Mouse (Mus musculus) E14TG2a.4 (cell line): ENCODE data around the gene Sema5a.

Experiments
- H3K27me3 ChIP-seq: 2 replicates; pipeline ENCODE4 v1.6.1; 2014; ENCODE audit warnings: low read length, control low read depth; ENCODE audit not compliant: insufficient read depth
- H3K36me3 ChIP-seq: 2 replicates; pipeline ENCODE4 v1.6.1; 2014; ENCODE audit warnings: low read length, control low read depth; ENCODE audit not compliant: insufficient read depth
- H3K4me1 ChIP-seq: replicated peaks from 2 replicates; pipeline ENCODE4 v1.6.1; 2014; ENCODE audit warnings: low read depth, low read length, control low read depth
- H3K4me3 ChIP-seq: replicated peaks from 2 replicates; pipeline ENCODE4 v1.5.1; 2014; ENCODE audit warnings: mild to moderate bottlenecking, low read length
- H3K9me3 ChIP-seq: 2 replicates; pipeline ENCODE4 v1.6.1; 2014; ENCODE audit warnings: low read length, control low read depth
- CTCF ChIP-seq: conservative IDR thresholded peaks from 2 replicates; pipeline ENCODE4 v1.5.1; 2014; ENCODE audit warnings: low read length
- NANOG ChIP-seq: IDR thresholded peaks from 2 replicates; pipeline ENCODE4 v1.6.1; 2014; ENCODE audit warnings: borderline replicate concordance, low read length, mixed read lengths
- POU5F1 ChIP-seq: IDR thresholded peaks from 2 replicates; pipeline ENCODE4 v1.6.1; 2014; ENCODE audit warnings: low read length, borderline replicate concordance

Gene Sema5a

DNA sequence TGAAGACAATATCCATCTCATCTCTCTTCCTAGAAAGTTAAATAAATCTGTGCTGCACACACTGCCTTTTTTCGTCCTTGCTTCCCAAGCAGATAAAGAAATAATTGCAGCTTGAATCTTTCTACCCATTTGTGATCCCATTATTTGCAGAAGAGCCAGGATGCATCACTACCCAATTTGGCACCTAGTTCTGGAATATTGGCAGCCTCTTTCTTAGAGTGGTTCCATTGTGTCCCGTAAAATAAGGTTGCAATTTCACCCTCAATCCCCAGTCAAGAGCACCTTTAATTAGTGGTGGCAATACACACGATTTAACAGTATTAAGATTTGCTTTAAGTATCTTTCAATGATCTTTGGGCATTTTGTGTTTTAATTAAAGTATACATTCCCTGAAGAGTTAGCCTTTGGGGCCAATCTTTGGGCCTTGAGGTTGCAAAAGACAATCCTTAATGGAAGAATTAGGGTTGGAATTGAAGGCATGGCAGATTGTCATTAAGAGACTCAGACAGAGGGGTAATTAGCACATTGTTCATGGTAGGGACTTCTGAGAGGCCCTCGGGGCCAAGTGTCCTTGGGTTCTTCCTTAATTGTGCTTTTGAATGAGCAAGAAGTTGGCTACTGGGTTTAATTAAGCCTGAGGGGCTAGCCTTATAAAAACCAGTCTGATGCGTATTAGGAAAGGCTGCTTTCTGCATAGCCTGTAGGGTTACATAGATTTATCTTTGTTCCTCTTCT lies 14.9 kb downstream of the Sema5a start:
- Histone ChIP-seq H3K4me1 (no peaks in the 10 kb centered on the region), H3K36me3 (no peaks in the 10 kb centered on the region), H3K9me3 (no peaks in the 10 kb centered on the region), H3K27me3 (no peaks in the 10 kb centered on the region), H3K4me3 (no peak overlapping the region)
- TF ChIP-seq NANOG (no peak), CTCF (no peak), POU5F1 (no peak)

DNA sequence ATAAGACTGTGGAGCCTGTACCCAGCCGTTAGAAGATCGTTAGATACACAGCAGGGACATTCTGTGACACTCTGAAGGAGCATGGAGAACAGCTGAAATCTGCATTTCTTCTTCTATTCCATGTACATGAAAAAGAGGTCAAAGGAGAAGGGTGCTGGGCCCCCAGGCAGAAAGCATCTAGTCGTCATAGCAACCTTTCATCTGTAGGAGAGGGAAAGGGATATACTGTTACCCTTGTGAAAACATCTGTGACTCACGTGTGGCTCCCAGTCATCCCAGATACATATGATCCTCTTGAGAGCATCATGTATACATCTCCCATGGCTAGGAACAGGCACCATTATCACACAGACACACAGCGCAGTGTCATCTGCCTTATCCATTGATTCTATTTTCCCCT lies 16.3 kb downstream of the Sema5a start:
- Histone ChIP-seq H3K36me3 (no peaks in the 10 kb centered on the region), H3K27me3 (no peaks in the 10 kb centered on the region), H3K9me3 (no peaks in the 10 kb centered on the region), H3K4me3 (no peak overlapping the region), H3K4me1 (peaks cover 4% of the 10 kb centered on the region; the same call in 1 of the 2 replicates)
- no peak for TF ChIP-seq NANOG
- no peak for TF ChIP-seq CTCF
- no peak for TF ChIP-seq POU5F1

DNA sequence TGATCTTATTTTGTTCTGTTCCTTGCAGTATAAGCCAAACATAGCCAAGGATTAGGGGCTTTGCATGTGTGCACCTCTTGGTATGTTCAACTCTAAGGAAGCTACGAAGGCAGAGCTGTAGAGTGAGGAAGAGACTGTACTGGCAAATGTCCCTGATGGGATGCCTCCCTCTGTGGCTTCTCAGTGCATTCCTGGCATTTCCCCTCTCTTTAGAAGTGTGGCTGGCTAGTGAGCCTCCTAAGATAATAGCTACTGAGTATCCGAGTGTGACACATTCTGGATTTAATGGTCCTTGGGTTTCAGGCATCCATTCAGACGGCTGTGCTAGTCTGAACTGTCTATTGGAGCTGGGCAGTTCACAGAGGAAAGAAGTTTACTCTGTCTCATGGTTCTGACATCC lies 19.0 kb downstream of the Sema5a start:
- Histone ChIP-seq H3K27me3 (no peaks in the 10 kb centered on the region), H3K9me3 (no peaks in the 10 kb centered on the region), H3K36me3 (no peaks in the 10 kb centered on the region), H3K4me3 (no peak overlapping the region), H3K4me1 (peaks cover 4% of the 10 kb centered on the region; the same call in 1 of the 2 replicates)
- TF ChIP-seq CTCF: no peak
- no peak for TF ChIP-seq POU5F1
- no peak for TF ChIP-seq NANOG

DNA sequence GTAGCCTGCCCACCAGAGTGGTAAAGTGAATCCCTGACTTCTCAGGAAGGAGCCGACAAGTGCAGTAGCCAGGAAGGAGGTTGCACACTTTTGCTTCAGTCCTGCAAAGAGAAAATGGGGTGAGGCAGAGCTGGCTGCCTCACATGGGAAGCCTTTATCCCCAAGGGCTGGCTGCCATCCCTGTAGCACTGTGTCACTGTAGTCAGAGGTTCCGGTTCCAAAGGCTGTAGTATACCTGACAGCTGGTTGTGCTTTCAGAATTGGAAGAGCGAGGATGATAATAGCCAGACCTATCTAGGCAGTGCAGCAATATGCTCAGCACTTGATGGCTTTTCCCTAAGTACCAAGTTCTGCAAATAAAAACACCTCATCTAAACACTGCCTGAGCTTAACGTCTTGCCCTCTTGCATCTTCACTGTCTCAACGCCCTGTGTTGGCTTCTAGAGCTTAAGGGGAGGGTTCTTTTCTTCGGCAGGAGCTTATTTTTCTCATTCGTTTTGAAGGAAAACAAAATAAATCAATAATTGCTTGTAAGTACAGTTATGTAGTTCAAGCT lies 20.3 kb downstream of the Sema5a start:
- Histone ChIP-seq H3K4me1 (peaks cover 8% of the 10 kb centered on the region), H3K27me3 (no peaks in the 10 kb centered on the region), H3K4me3 (no peak overlapping the region), H3K36me3 (no peaks in the 10 kb centered on the region), H3K9me3 (no peaks in the 10 kb centered on the region)
- TF ChIP-seq POU5F1: no peak
- no peak for TF ChIP-seq NANOG
- TF ChIP-seq CTCF: no peak

DNA sequence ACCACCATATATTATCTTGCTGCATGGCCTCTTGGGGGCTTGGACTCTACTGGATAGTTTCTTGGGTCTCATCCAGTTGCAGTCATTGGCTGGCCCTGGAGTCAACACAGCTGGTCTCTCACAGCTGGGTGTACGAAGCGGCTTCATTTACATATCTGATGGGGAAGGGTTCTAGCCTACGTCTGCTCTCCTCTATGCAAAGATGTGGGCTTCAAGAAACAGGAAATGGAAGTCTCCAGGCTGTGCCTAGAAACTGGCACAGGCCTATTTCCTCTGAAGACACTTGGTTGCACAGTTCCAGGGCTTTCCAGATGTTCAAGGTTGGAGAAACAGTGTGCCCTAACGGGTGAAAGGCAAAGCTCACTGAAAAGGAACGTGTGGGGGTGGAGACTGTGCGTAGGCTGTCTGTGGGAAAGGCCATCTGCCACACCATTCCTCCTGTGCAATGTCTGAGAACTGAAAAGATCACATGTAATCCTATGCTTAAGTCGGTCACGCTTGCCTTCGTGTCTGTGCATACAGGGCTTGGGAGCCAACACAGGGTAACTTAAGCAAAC lies 20.8 kb downstream of the Sema5a start:
- H3K4me3 ChIP-seq: no peak overlapping the region
- peaks cover 11% of the 10 kb centered on the region for H3K4me1 ChIP-seq
- TF ChIP-seq CTCF (no peak), NANOG (no peak), POU5F1 (no peak)
- H3K9me3 ChIP-seq: no peaks in the 10 kb centered on the region
- no peaks in the 10 kb centered on the region for H3K36me3 ChIP-seq
- no peaks in the 10 kb centered on the region for H3K27me3 ChIP-seq

DNA sequence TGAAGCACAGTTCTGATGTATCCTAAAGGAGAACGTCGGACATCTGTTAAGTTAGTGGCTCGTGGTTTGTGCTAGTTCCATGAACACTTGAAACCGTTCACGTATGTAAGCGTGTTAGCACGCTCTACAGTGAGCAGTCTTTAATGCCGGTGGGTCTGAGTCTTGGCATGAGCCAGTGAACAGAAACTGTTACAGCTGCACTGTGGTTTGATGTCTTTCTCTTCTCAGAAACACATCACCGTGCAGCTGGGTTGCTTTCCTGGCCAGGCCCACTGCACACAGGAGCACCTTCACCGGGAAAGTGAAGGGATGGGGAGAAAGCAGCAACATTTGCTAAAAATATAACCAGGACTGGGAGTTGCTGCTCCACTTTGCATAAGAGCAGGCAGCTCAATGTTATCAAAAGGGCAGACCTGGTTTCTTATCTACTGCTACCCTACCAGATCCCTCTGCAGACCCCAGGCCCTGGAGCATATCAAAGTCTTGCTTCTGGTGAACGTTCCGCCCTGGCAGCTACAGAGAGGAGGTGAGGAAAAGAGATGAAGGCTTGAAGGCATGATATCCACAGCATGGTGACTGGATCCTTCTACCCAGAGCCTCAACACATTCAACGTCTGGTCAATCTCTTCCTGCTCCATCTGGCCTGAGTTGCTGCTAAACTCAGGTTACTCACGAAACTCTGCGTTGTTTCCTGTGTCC lies 21.7 kb downstream of the Sema5a start:
- H3K36me3 ChIP-seq: no peaks in the 10 kb centered on the region
- no peaks in the 10 kb centered on the region for H3K9me3 ChIP-seq
- H3K4me3 ChIP-seq: no peak overlapping the region
- peaks cover 11% of the 10 kb centered on the region for H3K4me1 ChIP-seq
- TF ChIP-seq CTCF (no peak), POU5F1 (no peak), NANOG (no peak)
- no peaks in the 10 kb centered on the region for H3K27me3 ChIP-seq

DNA sequence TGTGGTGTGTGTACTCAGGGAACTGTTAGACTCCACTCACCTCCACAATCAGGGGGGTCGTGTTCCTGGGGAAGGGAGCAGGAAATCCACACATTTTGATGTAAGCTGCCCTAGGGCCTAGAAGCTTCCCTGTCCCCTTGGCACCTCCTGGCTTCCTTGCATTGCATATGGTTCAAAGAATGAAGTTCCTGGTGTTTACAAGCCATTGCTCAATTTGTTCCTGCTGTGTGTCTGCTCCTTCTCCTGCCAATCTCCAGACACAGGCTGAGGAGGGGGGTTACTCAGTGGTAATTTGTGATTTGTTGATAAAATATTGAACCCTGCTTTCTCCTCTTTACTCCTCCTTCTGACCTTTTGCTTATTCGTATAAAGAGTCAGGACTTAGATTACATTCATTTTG lies 25.5 kb downstream of the Sema5a start:
- peaks cover 11% of the 10 kb centered on the region for H3K4me1 ChIP-seq
- no peak overlapping the region for H3K4me3 ChIP-seq
- no peaks in the 10 kb centered on the region for H3K36me3 ChIP-seq
- no peak for TF ChIP-seq NANOG
- no peak for TF ChIP-seq CTCF
- TF ChIP-seq POU5F1: no peak
- no peaks in the 10 kb centered on the region for H3K27me3 ChIP-seq
- no peaks in the 10 kb centered on the region for H3K9me3 ChIP-seq

DNA sequence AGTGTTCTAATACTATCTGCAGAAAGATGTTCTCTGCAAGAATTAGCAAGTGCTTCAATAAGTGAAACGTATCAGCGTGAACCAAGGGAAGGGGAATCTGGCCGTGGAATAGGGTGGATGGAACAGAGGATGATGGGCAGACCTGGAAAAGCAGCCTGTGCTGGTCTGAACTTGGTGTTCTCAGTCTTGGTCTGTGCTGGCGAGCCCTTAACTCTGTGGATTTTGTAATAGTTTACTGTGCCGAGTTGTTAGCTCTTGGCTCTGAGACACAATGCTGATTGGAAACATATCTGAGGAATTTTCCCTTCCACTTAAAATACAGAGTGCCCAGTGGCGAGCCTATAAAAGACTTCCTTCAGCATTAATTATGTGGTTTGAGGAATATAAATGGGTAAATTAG lies 29.3 kb downstream of the Sema5a start:
- Histone ChIP-seq H3K27me3 (no peaks in the 10 kb centered on the region), H3K4me1 (peaks cover 8% of the 10 kb centered on the region), H3K4me3 (no peak overlapping the region), H3K36me3 (no peaks in the 10 kb centered on the region), H3K9me3 (no peaks in the 10 kb centered on the region)
- no peak for TF ChIP-seq CTCF
- no peak for TF ChIP-seq POU5F1
- no peak for TF ChIP-seq NANOG
